9 mouse cellular contexts compared by ENCODE assay signal in the genomic region with DNA sequence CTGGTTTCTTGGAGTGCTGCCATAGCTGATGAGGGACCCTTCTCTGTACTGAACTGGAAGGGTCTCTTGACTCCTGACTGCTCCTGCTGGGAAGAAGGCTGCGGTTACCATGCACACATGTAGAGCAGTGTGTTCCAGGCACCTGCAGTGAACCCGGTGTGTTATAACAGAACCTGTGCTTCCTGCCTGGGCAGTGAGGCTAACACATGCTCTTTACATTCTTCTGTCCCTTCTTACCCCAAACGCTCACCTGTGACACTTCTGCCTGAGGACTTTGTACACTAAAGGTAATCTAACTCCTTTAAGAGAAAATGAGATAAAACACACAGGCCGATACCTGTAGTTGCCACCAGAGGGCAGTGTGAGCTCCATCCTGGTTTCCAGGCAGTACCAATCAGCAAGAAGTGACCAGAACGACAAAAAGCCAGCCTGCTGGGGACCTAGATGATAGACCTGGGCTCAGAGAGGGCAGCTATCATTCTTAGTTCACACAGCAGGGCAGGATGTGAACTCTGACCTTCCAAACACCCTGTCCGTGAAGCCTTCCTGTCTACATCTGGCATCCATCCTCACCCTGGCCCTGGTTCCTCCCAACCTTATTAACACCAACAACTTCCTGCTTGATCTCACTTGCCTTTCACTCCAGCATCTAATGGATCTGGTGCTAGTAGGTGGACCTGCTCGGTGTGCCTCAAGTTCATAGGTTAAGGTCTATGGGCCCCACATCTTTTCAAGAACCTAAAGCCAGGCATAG. TPM values are rescaled to one million over a fixed set of nuclear protein-coding genes. Genes with fewer than 3 reads are reported as not detected.
A peak's percentile ranks its signal among the peaks of the same experiment; 100 is the strongest.
DNase-seq lines count a peak whose midpoint lies in the region; ATAC-seq and TF ChIP-seq lines count a peak whose summit lies in the region.
"Had no signal": no experiment of that assay in that cellular context is flagged by ENCODE, and none has a peak within 500 bp of the region (broad histone marks: within the 10 kb centered on the region; RNA-seq: fewer than 3 reads in every experiment).

No protein-coding gene starts in this region.

- H3K27me3 ChIP-seq in C2C12 (ENCODE audit: control insufficient read depth, insufficient read depth, insufficient read length) = no peaks in the 10 kb centered on the region
- H3K27me3 ChIP-seq in embryonic facial prominence, embryonic 10.5 days (replicated peaks; ENCODE audit: low read depth, poor library complexity, severe bottlenecking) = no peaks in the 10 kb centered on the region
- H3K27me3 ChIP-seq in kidney, embryonic 16.5 days (ENCODE audit: insufficient read depth, low read length) = no peaks in the 10 kb centered on the region
- H3K27me3 ChIP-seq in limb, embryonic 15.5 days = no peaks in the 10 kb centered on the region
- no peaks in the 10 kb centered on the region for H3K27me3 ChIP-seq in neural tube, embryonic 14.5 days (ENCODE audit: control insufficient read depth, insufficient read depth, low read length)

- no peaks in the 10 kb centered on the region for H3K79me3 ChIP-seq in C2C12 (ENCODE audit: low read depth)

- peak; percentile 55 for TF ChIP-seq CTCF in C2C12 (IDR thresholded peaks at IDR 0.05; ENCODE audit: control insufficient read depth, insufficient read depth, insufficient read length)

- no peaks in the 10 kb centered on the region for H3K36me3 ChIP-seq in C2C12 (ENCODE audit: control insufficient read depth, insufficient read depth)
- H3K36me3 ChIP-seq in embryonic facial prominence, embryonic 10.5 days (replicated peaks) = no peaks in the 10 kb centered on the region
- H3K36me3 ChIP-seq in kidney, embryonic 16.5 days (ENCODE audit: insufficient read depth, low read length) = no peaks in the 10 kb centered on the region
- H3K36me3 ChIP-seq in limb, embryonic 15.5 days = no peaks in the 10 kb centered on the region
- H3K36me3 ChIP-seq in neural tube, embryonic 14.5 days (ENCODE audit: control insufficient read depth, insufficient read depth, low read length) = no peaks in the 10 kb centered on the region

- ATAC-seq in granulocyte monocyte progenitor cell, adult 5-6 weeks (replicated peaks; ENCODE audit: poor library complexity, severe bottlenecking) = peak; percentile 39
- 0 out of 2 replicates have a peak, but pooled peaks have one; percentile 8 for ATAC-seq in kidney, embryonic 16.5 days (ENCODE audit: low FRiP score, low TSS enrichment)
- no peak for ATAC-seq in limb, embryonic 15.5 days (ENCODE audit: insufficient number of reproducible peaks, low FRiP score, low TSS enrichment, low read depth)
- peak; percentile 46; the same call in 1 of the 2 replicates for ATAC-seq in neural tube, embryonic 14.5 days (ENCODE audit: low read depth)

- H3K4me1 ChIP-seq in embryonic facial prominence, embryonic 10.5 days = peaks cover 54% of the 10 kb centered on the region
- H3K4me1 ChIP-seq in kidney, embryonic 16.5 days (ENCODE audit: insufficient read depth, low read length) = peaks cover 22% of the 10 kb centered on the region; the same call in 1 of the 2 replicates
- H3K4me1 ChIP-seq in limb, embryonic 15.5 days = peaks cover 24% of the 10 kb centered on the region
- no peaks in the 10 kb centered on the region for H3K4me1 ChIP-seq in neural tube, embryonic 14.5 days (ENCODE audit: control insufficient read depth, insufficient read depth, low read length)

- no peaks in the 10 kb centered on the region for H3K79me2 ChIP-seq in C2C12 (ENCODE audit: control insufficient read depth, insufficient read depth)

- peak overlapping the region; percentile 45 for H3K9ac ChIP-seq in kidney, embryonic 16.5 days (replicated peaks; ENCODE audit: low read length)
- no peak overlapping the region for H3K9ac ChIP-seq in limb, embryonic 15.5 days
- H3K9ac ChIP-seq in neural tube, embryonic 14.5 days (replicated peaks; ENCODE audit: low read depth, low read length) = no peak overlapping the region

- H3K4me3 ChIP-seq in C2C12 (ENCODE audit: insufficient read depth, poor library complexity, severe bottlenecking) = no peak overlapping the region
- no peak overlapping the region for H3K4me3 ChIP-seq in embryonic facial prominence, embryonic 10.5 days
- no peak overlapping the region for H3K4me3 ChIP-seq in kidney, embryonic 16.5 days (ENCODE audit: low read length)
- no peak overlapping the region for H3K4me3 ChIP-seq in limb, embryonic 15.5 days
- no peak overlapping the region for H3K4me3 ChIP-seq in neural tube, embryonic 14.5 days (ENCODE audit: low read depth, low read length)

- no peak overlapping the region for H3K4me2 ChIP-seq in kidney, embryonic 16.5 days (replicated peaks; ENCODE audit: low read depth, low read length)
- H3K4me2 ChIP-seq in limb, embryonic 15.5 days = no peak overlapping the region
- no peak overlapping the region for H3K4me2 ChIP-seq in neural tube, embryonic 14.5 days (ENCODE audit: low read depth, low read length)

- WGBS in embryonic facial prominence, embryonic 10.5 days = 35% methylated on average over 7 of the region's 7 CpGs
- WGBS in kidney, embryonic 16.5 days = 24% methylated on average over 7 of the region's 7 CpGs
- 22% methylated on average over 7 of the region's 7 CpGs for WGBS in limb, embryonic 15.5 days
- WGBS in neural tube, embryonic 14.5 days = 36% methylated on average over 7 of the region's 7 CpGs

- H3ac ChIP-seq in C2C12 (ENCODE audit: control insufficient read depth, insufficient read length, low read depth) = no peak overlapping the region

- peak overlapping the region; percentile 65 for H3K27ac ChIP-seq in embryonic facial prominence, embryonic 10.5 days (replicated peaks)
- no peak overlapping the region for H3K27ac ChIP-seq in kidney, embryonic 16.5 days (ENCODE audit: low read length)
- H3K27ac ChIP-seq in limb, embryonic 15.5 days = peak overlapping the region; percentile 54
- H3K27ac ChIP-seq in neural tube, embryonic 14.5 days (ENCODE audit: low read depth, low read length) = no peak overlapping the region

- no peaks in the 10 kb centered on the region for H3K9me3 ChIP-seq in embryonic facial prominence, embryonic 10.5 days
- no peaks in the 10 kb centered on the region for H3K9me3 ChIP-seq in kidney, embryonic 16.5 days (ENCODE audit: low read length)
- H3K9me3 ChIP-seq in limb, embryonic 15.5 days = no peaks in the 10 kb centered on the region
- no peaks in the 10 kb centered on the region for H3K9me3 ChIP-seq in neural tube, embryonic 14.5 days (ENCODE audit: control insufficient read depth, low read length)

- peak; percentile 88 for DNase-seq in adrenal gland, postnatal 10 days
- DNase-seq in embryonic facial prominence, embryonic 10.5 days (ENCODE audit: low spot score) = peak; percentile 81
- DNase-seq in thymus, adult 18-20 months = peak; percentile 27 to 53

RNA-seq across cellular contexts. Expression of a gene that starts 16.6 kb away (rescaled TPM):
- polyA plus RNA-seq in C2C12 (2012; fragmentation: generic; extraction: Trizol) = 17.5 TPM
- 10 to 100 TPM; 58.9 to 63.4 TPM for total RNA-seq in adrenal gland, postnatal 10 days (2021)
- 9.6 and 10.4 TPM in 2 replicates for polyA plus RNA-seq in embryonic facial prominence, embryonic 10.5 days (2016; fragmentation: Nextera tagmentation; extraction: Ambion mirVana)
- total RNA-seq in granulocyte monocyte progenitor cell, adult 5-6 weeks (2014; fragmentation: Nextera tagmentation) = 8.1 and 9.1 TPM in 2 replicates
- total RNA-seq in granulocyte monocyte progenitor cell, adult 5-6 weeks (2017) = 1.0 and 1.5 TPM in 2 replicates
- 33.2 and 33.7 TPM in 2 replicates for polyA plus RNA-seq in kidney, embryonic 16.5 days (2015; fragmentation: Nextera tagmentation; extraction: Ambion mirVana)
- polyA plus RNA-seq in limb, embryonic 15.5 days (2015; fragmentation: Nextera tagmentation; extraction: Ambion mirVana) = 52.3 and 60.8 TPM in 2 replicates
- 6.0 and 8.5 TPM in 2 replicates for polyA plus RNA-seq in neural tube, embryonic 14.5 days (2014; fragmentation: Nextera tagmentation; extraction: Ambion mirVana)

RNA-seq across cellular contexts. Expression of a gene that starts 19.5 kb away (rescaled TPM):
- 0.01 TPM for polyA plus RNA-seq in C2C12 (2012; fragmentation: generic; extraction: Trizol)
- 1 to 10 TPM; 1.9 TPM for total RNA-seq in adrenal gland, postnatal 10 days (2021)
- polyA plus RNA-seq in embryonic facial prominence, embryonic 10.5 days (2016; fragmentation: Nextera tagmentation; extraction: Ambion mirVana) = 0.09 TPM in 1 of 2 replicates, not detected in the other
- total RNA-seq in granulocyte monocyte progenitor cell, adult 5-6 weeks (2014; fragmentation: Nextera tagmentation) = not detected in 2 replicates
- total RNA-seq in granulocyte monocyte progenitor cell, adult 5-6 weeks (2017) = not detected in 2 replicates
- 0.33 and 0.54 TPM in 2 replicates for polyA plus RNA-seq in kidney, embryonic 16.5 days (2015; fragmentation: Nextera tagmentation; extraction: Ambion mirVana)
- 0.36 and 0.42 TPM in 2 replicates for polyA plus RNA-seq in limb, embryonic 15.5 days (2015; fragmentation: Nextera tagmentation; extraction: Ambion mirVana)
- 0.11 and 0.24 TPM in 2 replicates for polyA plus RNA-seq in neural tube, embryonic 14.5 days (2014; fragmentation: Nextera tagmentation; extraction: Ambion mirVana)

RNA-seq across cellular contexts. Expression of a gene that starts 29.9 kb away (rescaled TPM):
- not detected for polyA plus RNA-seq in C2C12 (2012; fragmentation: generic; extraction: Trizol)
- under 1 TPM; 0.39 to 0.42 TPM for total RNA-seq in adrenal gland, postnatal 10 days (2021)
- polyA plus RNA-seq in embryonic facial prominence, embryonic 10.5 days (2016; fragmentation: Nextera tagmentation; extraction: Ambion mirVana) = not detected in 2 replicates
- total RNA-seq in granulocyte monocyte progenitor cell, adult 5-6 weeks (2014; fragmentation: Nextera tagmentation) = not detected in 2 replicates
- total RNA-seq in granulocyte monocyte progenitor cell, adult 5-6 weeks (2017) = not detected in 2 replicates
- 0.36 and 0.69 TPM in 2 replicates for polyA plus RNA-seq in kidney, embryonic 16.5 days (2015; fragmentation: Nextera tagmentation; extraction: Ambion mirVana)
- polyA plus RNA-seq in limb, embryonic 15.5 days (2015; fragmentation: Nextera tagmentation; extraction: Ambion mirVana) = 0.04 TPM in 1 of 2 replicates, not detected in the other
- polyA plus RNA-seq in neural tube, embryonic 14.5 days (2014; fragmentation: Nextera tagmentation; extraction: Ambion mirVana) = 0.14 and 0.67 TPM in 2 replicates
- polyA plus RNA-seq: heart, embryonic 14.5 days had no signal

RNA-seq across cellular contexts. Expression of a gene that starts 46.1 kb away (rescaled TPM):
- 0.06 TPM for polyA plus RNA-seq in C2C12 (2012; fragmentation: generic; extraction: Trizol)
- total RNA-seq in adrenal gland, postnatal 10 days (2021) = 10 to 100 TPM; 24.7 to 59.5 TPM
- polyA plus RNA-seq in embryonic facial prominence, embryonic 10.5 days (2016; fragmentation: Nextera tagmentation; extraction: Ambion mirVana) = 0.24 and 0.37 TPM in 2 replicates
- total RNA-seq in granulocyte monocyte progenitor cell, adult 5-6 weeks (2014; fragmentation: Nextera tagmentation) = not detected in 2 replicates
- not detected in 2 replicates for total RNA-seq in granulocyte monocyte progenitor cell, adult 5-6 weeks (2017)
- polyA plus RNA-seq in kidney, embryonic 16.5 days (2015; fragmentation: Nextera tagmentation; extraction: Ambion mirVana) = 0.29 and 0.42 TPM in 2 replicates
- polyA plus RNA-seq in limb, embryonic 15.5 days (2015; fragmentation: Nextera tagmentation; extraction: Ambion mirVana) = 0.24 and 0.83 TPM in 2 replicates
- 0.78 TPM in 1 of 2 replicates, not detected in the other for polyA plus RNA-seq in neural tube, embryonic 14.5 days (2014; fragmentation: Nextera tagmentation; extraction: Ambion mirVana)
- polyA plus RNA-seq: heart, embryonic 14.5 days had no signal

RNA-seq across cellular contexts. Expression of a gene that starts 58.0 kb away (rescaled TPM):
- not detected for polyA plus RNA-seq in C2C12 (2012; fragmentation: generic; extraction: Trizol)
- 10 to 100 TPM; 21.3 to 27.1 TPM for total RNA-seq in adrenal gland, postnatal 10 days (2021)
- polyA plus RNA-seq in embryonic facial prominence, embryonic 10.5 days (2016; fragmentation: Nextera tagmentation; extraction: Ambion mirVana) = 5.0 and 7.7 TPM in 2 replicates
- total RNA-seq in granulocyte monocyte progenitor cell, adult 5-6 weeks (2014; fragmentation: Nextera tagmentation) = 325 and 431 TPM in 2 replicates
- total RNA-seq in granulocyte monocyte progenitor cell, adult 5-6 weeks (2017) = 94.7 and 105 TPM in 2 replicates
- polyA plus RNA-seq in kidney, embryonic 16.5 days (2015; fragmentation: Nextera tagmentation; extraction: Ambion mirVana) = 8.3 and 10.4 TPM in 2 replicates
- 37.0 and 41.1 TPM in 2 replicates for polyA plus RNA-seq in limb, embryonic 15.5 days (2015; fragmentation: Nextera tagmentation; extraction: Ambion mirVana)
- 6.9 and 9.0 TPM in 2 replicates for polyA plus RNA-seq in neural tube, embryonic 14.5 days (2014; fragmentation: Nextera tagmentation; extraction: Ambion mirVana)

Comparison
In these comparisons a context has a peak if more than half of its experiments do, and no peak if none do; other contexts are left out.
1. H3K27ac ChIP-seq: peak in embryonic facial prominence, embryonic 10.5 days (single experiment) and limb, embryonic 15.5 days (single experiment); none in kidney, embryonic 16.5 days (single experiment) and neural tube, embryonic 14.5 days (single experiment).
2. Peak in every context shown above with its lines, with median percentiles within 50 percentile points of each other: DNase-seq.